Mouse (Mus musculus) ES-Bruce4 (cell line): ENCODE results near the gene Dbnl.

Source experiments
- CTCF ChIP-seq: IDR thresholded peaks from one replicate; pipeline ENCODE4 v1.8.1; 2011; ENCODE audit warnings: low read depth, low read length
- POLR2A ChIP-seq: IDR thresholded peaks from one replicate; pipeline ENCODE4 v1.8.1; 2011; ENCODE audit warnings: low read length; ENCODE audit not compliant: insufficient read depth

DNA sequence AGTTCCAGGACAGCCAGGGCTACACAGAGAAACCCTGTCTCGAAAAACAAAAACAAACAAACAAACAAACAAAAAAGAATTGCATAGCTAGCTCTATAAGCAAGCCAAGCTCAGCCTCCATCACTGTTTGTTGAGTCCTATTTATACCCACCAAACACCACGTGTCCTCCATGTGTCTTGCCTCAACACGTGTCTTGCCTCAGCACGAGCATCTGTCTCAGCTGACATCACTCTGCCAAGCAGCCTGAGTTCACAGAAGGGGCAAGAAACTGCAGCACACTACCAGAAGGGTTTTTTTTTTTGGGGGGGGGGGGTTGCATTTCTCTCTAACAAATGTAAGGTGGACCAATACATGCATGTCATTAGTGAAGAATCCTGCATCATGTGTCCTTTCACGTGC is 62.2 kb downstream of the Dbnl start:
- TF ChIP-seq POLR2A (no peak), CTCF (no peak)
